Mouse (Mus musculus) myocyte (in vitro differentiated cells): Measurements from ENCODE around the gene Dock2. TPM values are rescaled to one million over a fixed set of nuclear protein-coding genes. Genes with fewer than 3 reads are reported as not detected.

Experiments
- H3K27me3 ChIP-seq: one replicate; pipeline ENCODE4 v1.6.1; 2011; ENCODE audit not compliant: control insufficient read depth, insufficient read depth, insufficient read length
- H3K36me3 ChIP-seq: one replicate; pipeline ENCODE4 v1.6.1; 2011; ENCODE audit not compliant: control insufficient read depth, insufficient read depth
- H3K4me2 ChIP-seq: one replicate; pipeline ENCODE4 v1.6.1; 2011; ENCODE audit warnings: low read depth, control low read depth
- H3K4me3 ChIP-seq: one replicate; pipeline ENCODE4 v1.5.1; 2011; ENCODE audit warnings: mild to moderate bottlenecking, control low read depth, moderate library complexity
- H3K79me2 ChIP-seq: one replicate; pipeline ENCODE4 v1.6.1; 2011; ENCODE audit not compliant: control insufficient read depth, insufficient read depth
- H3ac ChIP-seq: one replicate; pipeline ENCODE4 v1.6.1; 2011; ENCODE audit not compliant: control insufficient read depth, insufficient read length
- CEBPB ChIP-seq: IDR thresholded peaks from 2 replicates; pipeline ENCODE4 v1.6.1; 2011; ENCODE audit warnings: mild to moderate bottlenecking, moderate library complexity; ENCODE audit not compliant: poor library complexity, insufficient read depth, severe bottlenecking
- E2F4 ChIP-seq: IDR thresholded peaks from one replicate; pipeline ENCODE4 v1.6.1; 2011; ENCODE audit warnings: mild to moderate bottlenecking, control low read depth, moderate library complexity; ENCODE audit not compliant: insufficient read depth
- MAX ChIP-seq: IDR thresholded peaks from one replicate; pipeline ENCODE4 v1.6.1; 2011; ENCODE audit warnings: low read depth, mild to moderate bottlenecking, control low read depth
- MYOD1 ChIP-seq, 3 experiments: IDR thresholded peaks; one replicate each; pipeline ENCODE4 v1.6.1; 2011; ENCODE audit warnings: control low read depth in 2 of 3, low read depth in 2 of 3, mild to moderate bottlenecking in 2 of 3, moderate library complexity in 1 of 3; ENCODE audit not compliant: insufficient read length in 2 of 3, control insufficient read depth in 1 of 3
- MYOG ChIP-seq, 3 experiments: IDR thresholded peaks; one replicate each; pipeline ENCODE4 v1.6.1; 2011; ENCODE audit warnings: control low read depth in 2 of 3, low read depth in 2 of 3, mild to moderate bottlenecking in 2 of 3; ENCODE audit not compliant: insufficient read length in 2 of 3, control insufficient read depth in 1 of 3, insufficient read depth in 1 of 3
- POLR2A ChIP-seq: IDR thresholded peaks from one replicate; pipeline ENCODE4 v1.6.1; 2011; ENCODE audit warnings: low read depth, mild to moderate bottlenecking, control low read depth, moderate library complexity; ENCODE audit not compliant: insufficient read length
- POLR2AphosphoS2 ChIP-seq: IDR thresholded peaks from one replicate; pipeline ENCODE4 v1.6.1; 2011; ENCODE audit warnings: low read depth, control low read depth; ENCODE audit not compliant: insufficient read length
- REST ChIP-seq: IDR thresholded peaks from one replicate; pipeline ENCODE4 v1.6.1; 2011; ENCODE audit warnings: mild to moderate bottlenecking, control low read depth, moderate library complexity; ENCODE audit not compliant: insufficient read depth, insufficient read length
- SRF ChIP-seq: IDR thresholded peaks from one replicate; pipeline ENCODE4 v1.6.1; 2011; ENCODE audit warnings: low read depth; ENCODE audit not compliant: control insufficient read depth, insufficient read length
- TCF12 ChIP-seq: IDR thresholded peaks from one replicate; pipeline ENCODE4 v1.6.1; 2011; ENCODE audit warnings: mild to moderate bottlenecking, control low read depth; ENCODE audit not compliant: poor library complexity, insufficient read depth, severe bottlenecking
- TCF3 ChIP-seq: IDR thresholded peaks from one replicate; pipeline ENCODE4 v1.6.1; 2011; ENCODE audit warnings: low read depth, control low read depth; ENCODE audit not compliant: insufficient read length
- USF1 ChIP-seq: IDR thresholded peaks from one replicate; pipeline ENCODE4 v1.6.1; 2011; ENCODE audit warnings: low read depth, mild to moderate bottlenecking, control low read depth, moderate library complexity
- polyA plus RNA-seq: library from polyadenylated mRNA; unstranded; fragments of >200 nt; fragmentation: generic; extraction: Trizol; gene quantifications from one replicate; pipeline ENCODE4 v1.2.1, GENCODE M21; 2012; ENCODE audit warnings: missing spikeins

Gene Dock2
- polyA plus RNA-seq, 1 experiment, result not detected

DNA sequence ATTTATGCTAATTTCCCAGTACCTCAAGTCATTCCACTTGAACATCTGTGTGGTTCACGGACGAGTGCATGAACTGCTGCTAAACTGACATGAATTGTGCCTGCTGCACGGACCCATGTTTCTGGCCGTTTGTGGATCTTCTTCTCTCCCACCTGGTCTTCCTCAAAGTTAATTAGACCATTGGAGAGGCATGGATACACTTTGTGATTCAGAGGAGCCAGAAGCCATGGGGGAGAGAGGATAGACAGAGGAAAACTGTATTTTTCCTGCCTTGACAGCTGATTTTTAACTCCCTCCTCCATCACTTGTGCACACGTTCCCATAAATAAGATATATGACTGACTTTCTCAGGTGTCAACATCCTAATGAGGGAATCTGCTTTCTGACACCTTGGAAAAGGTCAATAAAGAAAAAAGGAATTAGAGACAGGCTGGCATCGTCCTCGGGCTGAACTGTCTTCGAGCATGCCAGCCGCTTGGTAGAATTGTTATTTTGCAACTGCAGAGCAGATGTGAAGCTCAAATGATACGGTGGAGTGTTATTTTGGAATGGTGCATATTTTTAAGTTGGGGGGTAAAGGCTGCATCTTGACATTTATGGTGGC is 434.1 kb downstream of the Dock2 start:
- no peak overlapping the region for H3K4me3 ChIP-seq
- H3ac ChIP-seq, result no peak overlapping the region
- no peaks in the 10 kb centered on the region for H3K79me2 ChIP-seq
- TF ChIP-seq SRF, result no peak
- TF ChIP-seq E2F4, result no peak
- no peak for TF ChIP-seq POLR2AphosphoS2
- no peak for TF ChIP-seq TCF3
- TF ChIP-seq MAX, result no peak
- TF ChIP-seq USF1, result no peak
- TF ChIP-seq CEBPB, result no peak
- no peak for TF ChIP-seq MYOD1 (IDR thresholded peaks at IDR 0.05; ENCODE audit: control insufficient read depth in 1 of 3, insufficient read length in 2 of 3, low read depth in 2 of 3)
- H3K4me2 ChIP-seq, result no peak overlapping the region
- H3K27me3 ChIP-seq, result no peaks in the 10 kb centered on the region
- no peaks in the 10 kb centered on the region for H3K36me3 ChIP-seq

DNA sequence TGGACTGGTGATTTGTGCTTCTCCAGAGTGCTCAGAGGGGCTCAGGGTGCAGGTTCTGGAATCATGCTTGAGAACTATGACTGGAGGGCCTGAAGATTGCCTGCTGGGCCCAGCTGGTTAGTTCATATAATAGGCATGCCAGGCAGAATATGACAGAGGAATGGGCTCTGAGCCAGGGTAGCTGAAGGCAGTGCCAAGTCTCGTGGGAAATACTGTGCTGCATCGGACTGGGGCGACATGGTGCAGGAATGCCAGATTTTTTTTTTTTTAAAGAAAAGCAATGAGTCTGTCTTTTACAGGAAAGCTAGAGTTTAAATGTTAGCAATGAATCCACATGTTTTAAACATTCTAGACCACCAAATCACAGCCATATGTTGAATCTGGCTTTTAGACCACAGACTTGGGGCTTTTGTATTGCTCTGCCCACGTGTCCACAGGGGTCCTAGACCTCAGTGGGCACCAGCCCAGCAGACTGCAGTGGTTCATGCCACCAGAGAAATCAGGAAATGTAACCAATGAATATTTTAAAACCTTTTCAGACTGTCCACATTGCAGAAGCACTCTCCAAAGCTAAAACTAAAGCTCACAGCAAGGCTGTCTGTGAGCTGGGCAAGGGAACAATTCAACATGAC is 435.3 kb downstream of the Dock2 start:
- no peaks in the 10 kb centered on the region for H3K79me2 ChIP-seq
- H3K36me3 ChIP-seq, result no peaks in the 10 kb centered on the region
- no peak overlapping the region for H3K4me2 ChIP-seq
- no peak for TF ChIP-seq MYOD1 (IDR thresholded peaks at IDR 0.05; ENCODE audit: control insufficient read depth in 1 of 3, insufficient read length in 2 of 3, low read depth in 2 of 3)
- H3K27me3 ChIP-seq, result no peaks in the 10 kb centered on the region
- H3K4me3 ChIP-seq, result no peak overlapping the region
- H3ac ChIP-seq, result no peak overlapping the region

DNA sequence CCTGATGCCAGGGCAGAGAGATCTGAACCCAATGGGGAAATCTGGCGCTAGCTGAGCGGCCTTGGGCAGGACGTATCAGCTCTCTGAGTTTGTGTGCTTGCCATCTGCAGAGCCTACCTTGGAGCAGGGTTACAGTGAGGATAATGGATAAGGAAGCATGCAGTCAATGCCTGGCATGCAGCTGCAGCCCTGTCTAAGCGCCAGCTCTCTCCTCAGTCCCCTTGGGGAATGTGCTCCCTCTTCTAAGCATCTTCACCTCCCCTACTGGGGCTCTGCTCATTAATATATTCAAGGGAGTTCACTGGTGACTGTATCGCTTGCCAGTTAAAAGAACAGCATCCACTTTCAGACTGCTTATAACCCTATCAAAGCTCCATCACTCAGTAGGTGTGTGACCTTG is 439.4 kb downstream of the Dock2 start:
- TF ChIP-seq POLR2A, result no peak
- no peak for TF ChIP-seq MYOG (IDR thresholded peaks at IDR 0.05; ENCODE audit: control insufficient read depth in 1 of 3, insufficient read depth in 1 of 3, insufficient read length in 2 of 3, low read depth in 2 of 3)
- no peak for TF ChIP-seq TCF12
- no peak for TF ChIP-seq CEBPB
- no peak for TF ChIP-seq E2F4
- no peak for TF ChIP-seq TCF3
- no peak for TF ChIP-seq REST
- TF ChIP-seq USF1, result no peak
- no peak for TF ChIP-seq MAX
- Histone ChIP-seq H3K4me3 (no peak overlapping the region), H3ac (no peak overlapping the region), H3K27me3 (no peaks in the 10 kb centered on the region), H3K36me3 (no peaks in the 10 kb centered on the region), H3K79me2 (no peaks in the 10 kb centered on the region), H3K4me2 (no peak overlapping the region)

DNA sequence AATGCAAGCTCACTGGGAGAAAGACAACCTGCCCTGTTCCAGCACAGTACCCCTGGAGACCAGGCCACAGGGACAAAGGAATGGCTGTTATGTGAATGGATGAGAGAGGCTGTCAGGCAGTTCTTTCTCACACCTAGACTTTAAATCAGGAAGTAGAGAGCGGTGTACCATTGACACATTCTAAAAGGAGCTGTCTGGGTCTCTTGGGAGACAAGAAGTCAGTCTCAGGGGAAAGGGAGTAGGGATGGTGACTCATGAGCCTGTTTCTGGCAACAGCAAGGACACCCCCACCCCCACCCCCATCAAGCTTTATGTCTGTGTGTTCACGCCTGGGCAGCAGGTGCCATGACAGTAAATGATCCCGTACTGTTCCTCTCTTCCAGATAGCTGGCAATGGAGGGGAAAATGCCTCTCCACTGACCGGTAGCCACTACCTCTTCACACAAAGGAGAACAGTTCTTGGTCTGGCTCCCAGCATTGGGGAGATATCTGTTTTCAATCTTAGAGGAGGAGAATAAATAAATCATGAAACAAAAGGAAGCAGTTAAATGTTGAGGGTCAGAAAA is 439.9 kb downstream of the Dock2 start:
- no peaks in the 10 kb centered on the region for H3K79me2 ChIP-seq
- no peak for TF ChIP-seq MYOD1 (IDR thresholded peaks at IDR 0.05; ENCODE audit: control insufficient read depth in 1 of 3, insufficient read length in 2 of 3, low read depth in 2 of 3)
- TF ChIP-seq MAX, result no peak
- no peak for TF ChIP-seq CEBPB
- TF ChIP-seq MYOG (IDR thresholded peaks at IDR 0.05; ENCODE audit: control insufficient read depth in 1 of 3, insufficient read depth in 1 of 3, insufficient read length in 2 of 3, low read depth in 2 of 3), result no peak
- no peak for TF ChIP-seq POLR2A
- H3K27me3 ChIP-seq, result no peaks in the 10 kb centered on the region
- H3K4me3 ChIP-seq, result no peak overlapping the region
- no peaks in the 10 kb centered on the region for H3K36me3 ChIP-seq
- H3K4me2 ChIP-seq, result no peak overlapping the region
- no peak overlapping the region for H3ac ChIP-seq

DNA sequence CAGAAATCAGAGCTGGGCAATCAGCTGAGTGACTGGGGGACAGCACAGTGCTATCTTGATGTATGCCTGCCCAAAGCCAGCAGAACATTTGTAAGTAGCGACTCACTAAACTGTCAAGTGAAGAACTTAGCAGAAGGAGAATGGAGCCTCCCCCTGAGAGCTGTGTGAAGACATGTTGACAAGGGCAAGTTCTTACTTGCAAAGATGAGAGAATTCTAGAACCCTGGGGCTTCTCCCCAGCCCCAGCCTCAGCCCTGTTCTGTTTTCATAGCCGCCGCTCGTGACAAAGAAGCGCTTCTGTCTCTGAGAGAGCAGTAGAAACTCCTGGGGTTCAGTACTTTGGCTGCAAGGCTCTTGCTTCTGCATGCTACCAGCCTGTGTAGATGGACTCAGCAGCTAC is 444.0 kb downstream of the Dock2 start:
- H3K79me2 ChIP-seq, result no peaks in the 10 kb centered on the region
- no peaks in the 10 kb centered on the region for H3K27me3 ChIP-seq
- no peaks in the 10 kb centered on the region for H3K36me3 ChIP-seq
- no peak for TF ChIP-seq TCF12
- TF ChIP-seq E2F4, result no peak
- TF ChIP-seq USF1, result no peak
- no peak for TF ChIP-seq POLR2A
- TF ChIP-seq POLR2AphosphoS2, result no peak
- no peak for TF ChIP-seq REST
- TF ChIP-seq CEBPB, result no peak
- no peak overlapping the region for H3ac ChIP-seq
- no peak overlapping the region for H3K4me3 ChIP-seq
- no peak overlapping the region for H3K4me2 ChIP-seq

DNA sequence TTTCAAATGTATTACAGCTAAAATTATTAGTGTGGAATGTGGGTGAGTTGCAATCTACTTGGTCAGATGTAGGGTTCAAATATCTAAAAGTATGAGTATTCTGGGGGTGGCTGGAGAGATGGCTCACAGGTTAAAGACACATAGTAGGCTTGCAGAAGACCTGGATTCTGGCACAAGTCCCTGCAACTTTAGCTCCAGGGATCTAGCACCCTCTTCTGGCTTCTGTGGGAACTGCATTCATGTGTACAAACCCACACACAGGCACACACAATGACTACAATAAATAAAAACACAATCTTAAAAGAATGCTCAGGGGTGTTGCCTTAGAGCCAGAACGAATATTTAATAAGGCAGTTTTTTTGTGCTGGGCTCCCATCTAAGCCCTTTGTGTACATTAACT is 445.8 kb downstream of the Dock2 start:
- Histone ChIP-seq H3K79me2 (no peaks in the 10 kb centered on the region), H3ac (no peak overlapping the region), H3K27me3 (no peaks in the 10 kb centered on the region), H3K4me3 (no peak overlapping the region), H3K36me3 (no peaks in the 10 kb centered on the region), H3K4me2 (no peak overlapping the region)
- TF ChIP-seq MYOD1 (IDR thresholded peaks at IDR 0.05; ENCODE audit: control insufficient read depth in 1 of 3, insufficient read length in 2 of 3, low read depth in 2 of 3) (no peak), SRF (no peak), MAX (no peak), USF1 (no peak), POLR2AphosphoS2 (no peak), REST (no peak), POLR2A (no peak), MYOG (IDR thresholded peaks at IDR 0.05; ENCODE audit: control insufficient read depth in 1 of 3, insufficient read depth in 1 of 3, insufficient read length in 2 of 3, low read depth in 2 of 3) (no peak), TCF12 (no peak)
